Mouse (Mus musculus): ENCODE data around the gene Ppp1r12c. TPM values are rescaled to one million over a fixed set of nuclear protein-coding genes. Genes with fewer than 3 reads are reported as not detected.
"Not testable (repeated sequence)": the region's sequence is repeated elsewhere in the genome, so short reads cannot be mapped to it uniquely, and the experiment has no call there.

Ppp1r12c gene
- polyA plus RNA-seq, 1 experiment from 2014 or later, result 31.6 TPM

DNA sequence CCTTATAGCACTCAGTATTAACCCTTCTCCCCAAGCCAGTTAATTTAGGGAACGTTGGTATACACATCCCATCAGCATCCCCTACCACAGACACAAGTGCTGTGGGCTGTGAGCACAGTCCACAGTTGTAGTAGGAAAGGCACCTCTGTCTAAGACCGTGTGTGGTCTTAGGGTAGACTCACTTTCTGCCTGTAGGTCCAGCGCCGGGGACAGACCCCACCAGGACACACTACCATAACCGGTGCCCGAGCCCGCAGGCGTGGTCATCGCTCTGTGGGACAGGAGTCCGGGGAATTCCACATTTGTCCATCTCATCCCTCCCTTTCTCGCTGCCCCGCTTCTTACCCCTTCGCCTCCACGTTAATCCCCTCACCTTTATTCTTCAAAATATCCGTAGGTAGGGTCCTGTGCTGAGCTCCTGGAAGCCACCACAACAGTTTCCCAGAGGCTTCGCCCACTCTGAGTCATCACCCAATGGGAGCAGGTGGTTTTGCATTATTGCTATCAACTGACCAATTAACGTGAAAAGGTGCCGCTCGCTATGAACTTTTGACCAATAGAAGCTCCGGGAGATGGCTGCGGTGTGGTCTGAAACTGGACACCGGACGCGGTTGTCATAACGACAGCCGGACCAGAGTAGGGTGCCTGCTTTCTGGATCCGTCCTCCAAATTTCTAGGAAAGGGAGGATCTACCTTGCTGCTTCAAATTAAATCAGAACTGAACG, 30.7 kb upstream of the Ppp1r12c start, which contains the start of gene Dnaaf3:
Dnaaf3 (minus strand) TSS at position 449 of the 725 bp plus-strand sequence.
- H3K9ac ChIP-seq (replicated peaks; ENCODE audit: low read length), result peak within 1 kb of the TSS; percentile 55
- H3K36me3 ChIP-seq (ENCODE audit: insufficient read depth, low read length), result no peaks in the 10 kb centered on the region
- H3K4me2 ChIP-seq (replicated peaks; ENCODE audit: low read depth, low read length), result peak within 1 kb of the TSS; percentile 79
- no peaks in the 10 kb centered on the region for H3K27me3 ChIP-seq (ENCODE audit: insufficient read depth, low read length)
- H3K4me1 ChIP-seq (ENCODE audit: insufficient read depth, low read length), result peaks cover 3% of the 10 kb centered on the region; the same call in 1 of the 2 replicates
- peak within 1 kb of the TSS; percentile 42 for H3K4me3 ChIP-seq (ENCODE audit: low read length)
- WGBS, result 2% methylated on average over 28 of the region's 28 CpGs
- peak; percentile 97 for ATAC-seq (ENCODE audit: low FRiP score, low TSS enrichment)
- H3K27ac ChIP-seq (ENCODE audit: low read length), result no peak within 1 kb of the TSS
- no peaks in the 10 kb centered on the region for H3K9me3 ChIP-seq (ENCODE audit: low read length)

DNA sequence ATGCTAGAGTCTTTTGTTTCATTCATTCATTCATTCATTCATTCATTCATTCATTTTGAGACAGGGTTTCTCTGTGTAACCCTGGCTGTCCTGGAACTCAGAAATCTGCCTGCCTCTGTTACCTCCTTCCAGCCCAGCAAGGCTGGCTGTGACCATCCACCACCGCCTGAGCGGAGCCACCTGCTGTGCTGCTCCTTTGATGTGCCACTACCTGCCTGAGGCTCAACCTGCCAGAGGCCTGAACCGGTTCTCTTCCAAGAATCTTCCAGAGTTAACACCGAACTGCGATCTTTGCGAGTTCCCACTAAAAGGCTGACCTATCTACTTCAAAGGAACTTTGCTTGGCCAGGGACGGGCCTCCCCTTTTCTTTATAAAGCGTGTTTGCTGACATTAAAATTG, 28.7 kb upstream of the Ppp1r12c start:
- not testable (repeated sequence) for H3K36me3 ChIP-seq (ENCODE audit: insufficient read depth, low read length); ATAC-seq (ENCODE audit: low FRiP score, low TSS enrichment); H3K9me3 ChIP-seq (ENCODE audit: low read length); H3K4me3 ChIP-seq (ENCODE audit: low read length); H3K27me3 ChIP-seq (ENCODE audit: insufficient read depth, low read length); H3K4me2 ChIP-seq (replicated peaks; ENCODE audit: low read depth, low read length); H3K9ac ChIP-seq (replicated peaks; ENCODE audit: low read length); H3K27ac ChIP-seq (ENCODE audit: low read length); H3K4me1 ChIP-seq (ENCODE audit: insufficient read depth, low read length)
- WGBS, result 42% methylated on average over 7 of the region's 8 CpGs

DNA sequence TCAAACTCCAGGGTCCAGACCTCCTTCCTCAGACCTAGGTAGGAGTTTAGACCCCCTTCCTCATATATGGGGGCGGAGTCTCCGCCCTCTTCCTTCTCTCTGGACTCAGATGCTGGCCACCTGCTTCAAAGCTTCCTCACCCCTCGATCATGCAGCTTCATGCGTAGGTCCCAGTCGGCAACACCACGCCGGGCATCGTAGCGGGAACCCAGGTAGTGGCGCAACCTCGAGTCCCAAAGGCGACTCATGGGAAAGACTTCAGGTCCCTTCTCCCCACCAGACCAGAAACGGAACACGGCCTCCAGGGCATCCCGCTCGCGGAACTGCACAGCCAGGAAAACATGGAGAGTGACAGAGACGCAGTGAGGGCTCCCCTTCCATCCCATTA, 25.8 kb upstream of the Ppp1r12c start:
- H3K4me1 ChIP-seq (ENCODE audit: insufficient read depth, low read length), result peaks cover 9% of the 10 kb centered on the region
- H3K4me3 ChIP-seq (ENCODE audit: low read length), result peak overlapping the region; percentile 45; the same call in 1 of the 2 replicates
- peak overlapping the region; percentile 62 for H3K4me2 ChIP-seq (replicated peaks; ENCODE audit: low read depth, low read length)
- 53% methylated on average over 18 of the region's 18 CpGs for WGBS
- H3K36me3 ChIP-seq (ENCODE audit: insufficient read depth, low read length), result no peaks in the 10 kb centered on the region
- no peaks in the 10 kb centered on the region for H3K9me3 ChIP-seq (ENCODE audit: low read length)
- peak overlapping the region; percentile 69 for H3K9ac ChIP-seq (replicated peaks; ENCODE audit: low read length)
- no peak for ATAC-seq (ENCODE audit: low FRiP score, low TSS enrichment)
- no peak overlapping the region for H3K27ac ChIP-seq (ENCODE audit: low read length)
- H3K27me3 ChIP-seq (ENCODE audit: insufficient read depth, low read length), result no peaks in the 10 kb centered on the region

DNA sequence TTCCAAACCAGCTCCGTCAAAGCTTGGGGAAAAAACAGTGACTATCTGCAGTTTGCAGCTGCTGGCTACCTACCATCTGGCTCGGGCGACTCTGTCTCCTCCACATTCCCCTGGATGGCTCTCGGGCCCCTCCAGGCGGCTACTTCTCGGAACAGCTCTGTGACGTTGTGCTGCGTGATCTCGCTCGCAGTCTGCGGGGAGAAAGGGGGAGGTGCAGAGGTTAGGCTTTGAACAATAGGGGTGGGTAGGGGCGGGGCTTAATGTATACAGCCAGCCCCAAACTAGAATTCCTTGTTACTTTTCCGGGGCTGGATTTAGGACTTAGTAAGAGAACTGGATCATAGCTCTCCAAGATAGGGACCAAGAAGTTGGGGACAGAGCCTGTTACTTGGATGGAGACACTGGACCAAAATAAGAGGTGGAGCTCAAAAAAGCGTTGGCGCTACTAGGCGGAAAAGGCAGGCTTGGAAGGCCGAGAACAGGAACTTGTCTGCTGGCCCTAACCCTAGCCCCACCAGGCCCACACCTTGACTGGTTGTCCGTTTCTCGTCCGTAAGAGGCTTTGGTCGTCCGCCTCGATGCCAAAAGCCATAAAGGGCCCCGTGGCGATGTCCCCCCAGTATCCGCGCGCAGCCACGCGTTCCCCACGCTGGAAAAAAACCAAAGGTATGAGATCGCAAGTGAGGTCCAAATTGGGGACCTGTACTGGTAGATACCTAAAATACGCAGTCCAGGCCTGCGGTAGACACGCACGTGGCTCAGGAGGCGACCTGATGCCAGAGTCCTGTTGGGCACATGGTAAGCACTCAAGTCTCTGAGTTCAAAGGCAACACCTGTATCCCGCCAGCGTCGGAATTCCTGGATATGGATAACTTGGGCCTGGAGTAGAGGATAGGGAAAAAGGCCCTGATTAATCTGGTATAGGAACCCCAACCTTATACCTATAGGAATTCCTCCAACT, 25.1 kb upstream of the Ppp1r12c start:
- peak overlapping the region; percentile 45 for H3K4me3 ChIP-seq (ENCODE audit: low read length)
- ATAC-seq (ENCODE audit: low FRiP score, low TSS enrichment), result peak; percentile 92
- no peaks in the 10 kb centered on the region for H3K9me3 ChIP-seq (ENCODE audit: low read length)
- H3K27ac ChIP-seq (ENCODE audit: low read length), result peak overlapping the region; percentile 55
- peaks cover 7% of the 10 kb centered on the region for H3K4me1 ChIP-seq (ENCODE audit: insufficient read depth, low read length)
- WGBS, result 24% methylated on average over 40 of the region's 40 CpGs
- H3K36me3 ChIP-seq (ENCODE audit: insufficient read depth, low read length), result no peaks in the 10 kb centered on the region
- H3K9ac ChIP-seq (replicated peaks; ENCODE audit: low read length), result peak overlapping the region; percentile 69
- H3K27me3 ChIP-seq (ENCODE audit: insufficient read depth, low read length), result peaks cover 2% of the 10 kb centered on the region; the same call in 1 of the 2 replicates
- peak overlapping the region; percentile 62 for H3K4me2 ChIP-seq (replicated peaks; ENCODE audit: low read depth, low read length)

DNA sequence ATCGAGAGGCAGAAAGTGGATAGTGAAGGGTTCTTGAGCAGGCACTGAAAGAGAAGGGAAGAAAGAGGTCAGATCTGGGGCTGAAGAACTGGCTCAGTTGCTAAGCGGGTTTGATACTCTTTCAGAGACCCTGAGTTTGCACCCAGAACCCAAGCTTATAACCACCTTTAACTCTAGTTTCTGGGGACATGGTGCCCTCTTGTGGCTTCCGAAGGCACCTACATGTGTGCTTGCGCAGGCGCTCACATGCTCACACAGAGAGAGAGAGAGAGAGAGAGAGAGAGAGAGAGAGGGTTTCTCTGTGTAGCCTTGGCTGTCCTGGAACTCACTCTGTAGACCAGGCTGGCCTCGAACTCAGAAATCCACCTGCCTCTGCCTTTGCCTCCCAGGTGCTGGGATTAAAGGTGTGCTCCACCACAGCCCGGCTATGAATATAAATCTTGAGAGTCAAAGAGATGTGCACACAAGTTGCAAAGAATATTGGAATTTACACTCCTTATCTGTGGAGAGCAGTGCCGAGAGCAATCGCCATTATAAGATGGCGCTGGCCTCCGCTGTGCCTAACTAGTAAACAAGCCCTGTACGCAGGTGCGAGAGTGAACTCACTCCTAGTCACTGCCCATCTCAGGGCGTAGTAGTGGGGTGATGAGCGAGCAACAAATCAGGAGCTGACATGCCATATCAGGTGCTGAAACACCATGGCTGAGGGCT, 22.9 kb upstream of the Ppp1r12c start, which contains the start of gene Tnni3:
Tnni3 (minus strand) TSS at position 18 of the 711 bp plus-strand sequence.
- not testable (repeated sequence) for ATAC-seq (ENCODE audit: low FRiP score, low TSS enrichment)
- WGBS, result 65% methylated on average over 15 of the region's 15 CpGs

DNA sequence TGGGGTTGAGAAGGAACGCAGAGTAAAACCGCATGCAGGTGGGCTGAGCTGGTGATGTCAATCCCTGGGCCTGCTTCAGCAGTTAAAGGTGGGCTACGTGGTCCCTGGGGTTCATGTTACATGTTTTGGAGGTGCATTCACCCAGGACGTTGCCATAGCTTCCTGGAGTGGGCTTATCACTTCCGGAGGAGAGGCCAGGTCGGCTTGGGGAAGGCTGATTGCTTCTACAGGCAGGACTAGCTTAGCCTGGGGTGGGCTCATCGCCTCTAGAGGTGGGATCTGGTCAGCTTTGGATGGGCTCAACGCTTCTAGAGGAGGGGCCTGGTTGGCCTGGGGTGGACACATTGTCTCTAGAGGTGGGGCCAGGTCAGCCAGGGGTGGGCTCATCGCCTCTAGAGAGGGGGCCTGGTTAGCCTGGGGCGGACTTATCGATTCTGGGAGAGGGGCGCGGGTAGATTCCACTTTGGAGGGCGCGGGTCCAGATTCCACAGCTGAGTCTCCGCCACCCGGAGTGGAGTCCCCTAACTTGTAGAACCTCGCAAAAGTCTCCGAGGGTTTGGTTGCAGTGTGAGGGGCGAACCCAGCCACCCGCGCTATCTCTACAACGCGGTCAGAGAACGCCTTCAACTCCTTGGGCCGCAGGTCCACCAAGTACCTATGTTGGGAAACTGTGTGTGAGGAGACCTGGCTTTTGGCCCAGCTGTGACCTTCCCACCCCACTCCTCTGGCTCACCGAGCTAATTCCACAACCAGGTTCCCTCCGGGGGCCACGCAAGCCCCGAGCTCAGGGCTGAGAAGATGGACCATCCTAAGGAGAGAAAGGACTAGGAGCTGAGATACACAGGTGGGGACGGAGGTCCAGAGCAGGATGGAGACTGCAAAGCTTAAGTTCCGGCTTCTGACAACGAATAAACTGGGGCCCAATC, 22.0 kb upstream of the Ppp1r12c start:
- no peak for ATAC-seq (ENCODE audit: low FRiP score, low TSS enrichment)
- Histone ChIP-seq H3K9ac (replicated peaks; ENCODE audit: low read length) (no peak overlapping the region), H3K4me3 (ENCODE audit: low read length) (no peak overlapping the region), H3K36me3 (ENCODE audit: insufficient read depth, low read length) (no peaks in the 10 kb centered on the region), H3K27me3 (ENCODE audit: insufficient read depth, low read length) (peaks cover 4% of the 10 kb centered on the region; the same call in 1 of the 2 replicates), H3K4me2 (replicated peaks; ENCODE audit: low read depth, low read length) (no peak overlapping the region), H3K27ac (ENCODE audit: low read length) (no peak overlapping the region), H3K4me1 (ENCODE audit: insufficient read depth, low read length) (peaks cover 17% of the 10 kb centered on the region), H3K9me3 (ENCODE audit: low read length) (no peaks in the 10 kb centered on the region)
- 86% methylated on average over 33 of the region's 33 CpGs for WGBS

More for the DNA sequence above, 22.9 kb upstream of the Ppp1r12c start, which contains the start of gene Tnni3:
- H3K4me1 ChIP-seq (ENCODE audit: insufficient read depth, low read length), result peaks cover 17% of the 10 kb centered on the region
- H3K27me3 ChIP-seq (ENCODE audit: insufficient read depth, low read length); H3K36me3 ChIP-seq (ENCODE audit: insufficient read depth, low read length); H3K9ac ChIP-seq (replicated peaks; ENCODE audit: low read length); H3K9me3 ChIP-seq (ENCODE audit: low read length); H3K4me3 ChIP-seq (ENCODE audit: low read length); H3K27ac ChIP-seq (ENCODE audit: low read length); H3K4me2 ChIP-seq (replicated peaks; ENCODE audit: low read depth, low read length): not testable (repeated sequence)

DNA sequence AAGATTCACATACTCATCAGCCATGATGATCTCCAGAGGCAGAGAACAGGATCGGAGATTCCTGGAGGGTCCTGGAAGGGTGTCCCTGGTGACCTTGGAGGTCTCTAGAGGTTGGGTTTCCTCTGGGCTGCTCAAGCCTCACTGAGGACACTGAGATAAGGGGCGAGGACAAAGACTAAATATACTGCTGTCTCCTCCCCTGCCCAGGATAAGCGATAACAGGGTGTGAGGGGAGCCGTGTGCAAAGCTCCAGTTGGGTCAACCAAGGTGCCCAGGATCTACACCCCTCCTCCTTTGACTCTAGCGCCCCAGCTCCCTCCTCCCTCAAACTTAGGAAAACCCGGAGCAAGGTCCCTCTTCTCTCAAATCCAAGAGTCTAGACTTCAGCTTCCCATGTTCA, 20.8 kb upstream of the Ppp1r12c start:
- Histone ChIP-seq H3K4me3 (ENCODE audit: low read length) (no peak overlapping the region), H3K9ac (replicated peaks; ENCODE audit: low read length) (no peak overlapping the region), H3K9me3 (ENCODE audit: low read length) (no peaks in the 10 kb centered on the region), H3K4me2 (replicated peaks; ENCODE audit: low read depth, low read length) (no peak overlapping the region), H3K4me1 (ENCODE audit: insufficient read depth, low read length) (peaks cover 17% of the 10 kb centered on the region), H3K27me3 (ENCODE audit: insufficient read depth, low read length) (peaks cover 4% of the 10 kb centered on the region; the same call in 1 of the 2 replicates), H3K27ac (ENCODE audit: low read length) (no peak overlapping the region), H3K36me3 (ENCODE audit: insufficient read depth, low read length) (no peaks in the 10 kb centered on the region)
- 69% methylated on average over 6 of the region's 6 CpGs for WGBS
- ATAC-seq (ENCODE audit: low FRiP score, low TSS enrichment), result no peak

DNA sequence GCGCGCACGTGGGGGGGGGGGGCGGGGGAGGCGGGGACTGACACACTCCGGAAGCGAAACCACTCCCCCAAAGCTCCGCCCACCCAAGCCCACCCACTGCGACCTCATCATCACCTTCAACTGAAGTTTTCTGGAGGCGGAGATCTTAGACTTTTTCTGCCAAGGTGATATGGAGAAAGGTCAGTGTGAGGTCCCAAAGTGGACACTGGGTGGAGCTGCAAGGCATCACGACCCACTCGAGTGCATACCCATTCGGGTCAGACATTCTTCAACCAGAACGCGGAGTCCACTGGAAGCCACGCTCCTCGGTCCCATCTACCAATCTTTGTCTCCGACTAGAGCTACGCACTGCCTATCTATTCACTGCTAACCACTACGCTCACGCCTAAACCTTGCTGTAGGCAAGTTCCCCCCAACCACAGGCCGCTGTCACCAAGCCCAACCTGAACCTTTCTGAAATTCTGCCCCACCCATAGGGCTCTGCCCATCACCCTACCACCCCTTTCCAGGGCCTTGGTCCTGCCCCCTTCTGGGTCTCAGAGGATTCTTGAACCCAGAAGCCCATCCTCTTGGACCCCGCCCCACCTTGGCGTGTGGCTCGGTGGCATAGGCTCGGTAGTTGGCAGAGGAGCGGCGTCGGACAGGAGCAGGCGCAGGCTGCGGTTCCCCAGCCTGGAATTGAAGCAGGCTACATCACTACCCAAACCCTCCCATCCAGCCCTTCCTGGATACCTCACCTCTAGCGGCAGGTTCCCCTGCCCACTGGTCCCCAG, 19.9 kb upstream of the Ppp1r12c start:
- H3K27ac ChIP-seq (ENCODE audit: low read length), result no peak overlapping the region

More for the DNA sequence above, 19.9 kb upstream of the Ppp1r12c start:
- Histone ChIP-seq H3K9ac (replicated peaks; ENCODE audit: low read length) (peak overlapping the region; percentile 49; the same call in 1 of the 2 replicates), H3K36me3 (ENCODE audit: insufficient read depth, low read length) (no peaks in the 10 kb centered on the region), H3K27me3 (ENCODE audit: insufficient read depth, low read length) (peaks cover 4% of the 10 kb centered on the region; the same call in 1 of the 2 replicates), H3K4me2 (replicated peaks; ENCODE audit: low read depth, low read length) (peak overlapping the region; percentile 63), H3K4me1 (ENCODE audit: insufficient read depth, low read length) (peaks cover 14% of the 10 kb centered on the region), H3K9me3 (ENCODE audit: low read length) (no peaks in the 10 kb centered on the region), H3K4me3 (ENCODE audit: low read length) (peak overlapping the region; percentile 35)
- WGBS, result 26% methylated on average over 32 of the region's 32 CpGs
- no peak for ATAC-seq (ENCODE audit: low FRiP score, low TSS enrichment)
